Mouse (Mus musculus): ENCODE data around the gene Zic5. TPM values are rescaled to one million over a fixed set of nuclear protein-coding genes. Genes with fewer than 3 reads are reported as not detected.

Zic5 gene
- polyA plus RNA-seq, 1 experiment from 2014 or later = not detected

DNA sequence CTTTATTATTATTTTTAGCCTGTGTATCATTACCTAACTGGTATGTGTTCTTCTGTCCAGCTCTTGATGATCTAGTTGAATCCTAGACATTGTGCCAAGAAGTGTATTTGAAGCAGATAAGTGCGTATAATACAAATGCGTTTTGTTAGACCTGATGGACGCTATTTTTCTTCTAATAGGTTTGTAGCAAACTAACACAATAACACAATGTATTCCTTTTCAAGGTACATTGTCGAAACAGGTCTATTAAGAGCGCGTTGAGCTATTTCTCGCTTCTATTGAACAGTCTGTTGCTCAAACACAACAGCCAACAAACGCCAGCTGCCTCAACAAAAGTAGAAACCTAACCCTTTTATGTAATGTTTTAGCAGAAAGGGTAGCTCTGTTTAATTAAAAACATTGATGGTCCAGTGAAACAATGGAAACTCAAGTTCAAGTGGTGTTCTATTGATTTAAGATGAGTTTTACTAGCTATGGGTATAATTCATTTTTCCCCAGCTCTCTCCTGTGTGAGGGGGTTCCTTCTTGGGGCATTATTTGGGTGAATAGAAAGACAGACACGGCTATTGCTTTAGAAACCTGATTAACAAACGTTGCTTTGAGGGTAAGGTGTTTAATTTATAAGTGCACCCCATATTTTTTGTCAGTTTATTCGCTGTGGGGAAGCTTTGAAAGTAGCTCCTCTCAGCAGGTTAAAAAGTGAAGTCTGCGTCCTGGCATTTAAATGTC is 24.4 kb upstream of the Zic5 start:
- Histone ChIP-seq H3K27me3 (replicated peaks; ENCODE audit: control insufficient read depth, insufficient read depth, low read length) (peaks cover 84% of the 10 kb centered on the region), H3K9ac (ENCODE audit: low read length) (no peak overlapping the region), H3K36me3 (ENCODE audit: control insufficient read depth, insufficient read depth, low read length) (no peaks in the 10 kb centered on the region), H3K9me3 (ENCODE audit: control insufficient read depth, low read length) (no peaks in the 10 kb centered on the region), H3K4me2 (ENCODE audit: low read length) (no peak overlapping the region), H3K4me1 (replicated peaks; ENCODE audit: control insufficient read depth, insufficient read depth, low read length) (peaks cover 5% of the 10 kb centered on the region; the same call in 1 of the 2 replicates), H3K27ac (ENCODE audit: low read depth) (no peak overlapping the region), H3K4me3 (ENCODE audit: low read depth, low read length) (no peak overlapping the region)
- 6% methylated on average over 12 of the region's 12 CpGs for WGBS
- DNase-seq (ENCODE audit: low spot score) = no peak
- ATAC-seq (replicated peaks; ENCODE audit: low FRiP score, low TSS enrichment, low read depth) = no peak

GRCm38 (mm10) chr14:122489041-122489440 is 23.6 kb upstream of the Zic5 start:
- ATAC-seq (replicated peaks; ENCODE audit: low FRiP score, low TSS enrichment, low read depth) = no peak

GRCm38 (mm10) chr14:122487366-122487765 is 21.9 kb upstream of the Zic5 start:
- no peak for ATAC-seq (replicated peaks; ENCODE audit: low FRiP score, low TSS enrichment, low read depth)
- peaks cover 5% of the 10 kb centered on the region; the same call in 1 of the 2 replicates for H3K4me1 ChIP-seq (replicated peaks; ENCODE audit: control insufficient read depth, insufficient read depth, low read length)
- WGBS = 6% methylated on average over 5 of the region's 5 CpGs

More at GRCm38 (mm10) chr14:122489041-122489440, 23.6 kb upstream of the Zic5 start:
- H3K27me3 ChIP-seq (replicated peaks; ENCODE audit: control insufficient read depth, insufficient read depth, low read length) = peaks cover 93% of the 10 kb centered on the region
- no peak overlapping the region for H3K4me3 ChIP-seq (ENCODE audit: low read depth, low read length)
- DNase-seq (ENCODE audit: low spot score) = peak; percentile 53
- no peak overlapping the region for H3K27ac ChIP-seq (ENCODE audit: low read depth)
- no peaks in the 10 kb centered on the region for H3K36me3 ChIP-seq (ENCODE audit: control insufficient read depth, insufficient read depth, low read length)
- under 1% methylated on average over 5 of the region's 5 CpGs for WGBS
- no peak overlapping the region for H3K4me2 ChIP-seq (ENCODE audit: low read length)
- no peaks in the 10 kb centered on the region for H3K9me3 ChIP-seq (ENCODE audit: control insufficient read depth, low read length)
- peaks cover 5% of the 10 kb centered on the region; the same call in 1 of the 2 replicates for H3K4me1 ChIP-seq (replicated peaks; ENCODE audit: control insufficient read depth, insufficient read depth, low read length)
- no peak overlapping the region for H3K9ac ChIP-seq (ENCODE audit: low read length)

GRCm38 (mm10) chr14:122486611-122487010 is 21.1 kb upstream of the Zic5 start:
- H3K4me1 ChIP-seq (replicated peaks; ENCODE audit: control insufficient read depth, insufficient read depth, low read length) = peaks cover 5% of the 10 kb centered on the region; the same call in 1 of the 2 replicates
- H3K27me3 ChIP-seq (replicated peaks; ENCODE audit: control insufficient read depth, insufficient read depth, low read length) = peaks cover 98% of the 10 kb centered on the region
- H3K9me3 ChIP-seq (ENCODE audit: control insufficient read depth, low read length) = no peaks in the 10 kb centered on the region
- H3K36me3 ChIP-seq (ENCODE audit: control insufficient read depth, insufficient read depth, low read length) = no peaks in the 10 kb centered on the region
- DNase-seq (ENCODE audit: low spot score) = no peak
- no peak overlapping the region for H3K4me3 ChIP-seq (ENCODE audit: low read depth, low read length)
- WGBS = 17% methylated on average over 1 of the region's 1 CpGs
- ATAC-seq (replicated peaks; ENCODE audit: low FRiP score, low TSS enrichment, low read depth) = no peak
- no peak overlapping the region for H3K4me2 ChIP-seq (ENCODE audit: low read length)
- H3K27ac ChIP-seq (ENCODE audit: low read depth) = no peak overlapping the region
- no peak overlapping the region for H3K9ac ChIP-seq (ENCODE audit: low read length)

More at GRCm38 (mm10) chr14:122487366-122487765, 21.9 kb upstream of the Zic5 start:
- Histone ChIP-seq H3K27ac (ENCODE audit: low read depth) (no peak overlapping the region), H3K9me3 (ENCODE audit: control insufficient read depth, low read length) (no peaks in the 10 kb centered on the region), H3K4me2 (ENCODE audit: low read length) (no peak overlapping the region), H3K4me3 (ENCODE audit: low read depth, low read length) (no peak overlapping the region), H3K9ac (ENCODE audit: low read length) (no peak overlapping the region), H3K36me3 (ENCODE audit: control insufficient read depth, insufficient read depth, low read length) (no peaks in the 10 kb centered on the region), H3K27me3 (replicated peaks; ENCODE audit: control insufficient read depth, insufficient read depth, low read length) (peaks cover 93% of the 10 kb centered on the region)
- DNase-seq (ENCODE audit: low spot score) = peak; percentile 65

DNA sequence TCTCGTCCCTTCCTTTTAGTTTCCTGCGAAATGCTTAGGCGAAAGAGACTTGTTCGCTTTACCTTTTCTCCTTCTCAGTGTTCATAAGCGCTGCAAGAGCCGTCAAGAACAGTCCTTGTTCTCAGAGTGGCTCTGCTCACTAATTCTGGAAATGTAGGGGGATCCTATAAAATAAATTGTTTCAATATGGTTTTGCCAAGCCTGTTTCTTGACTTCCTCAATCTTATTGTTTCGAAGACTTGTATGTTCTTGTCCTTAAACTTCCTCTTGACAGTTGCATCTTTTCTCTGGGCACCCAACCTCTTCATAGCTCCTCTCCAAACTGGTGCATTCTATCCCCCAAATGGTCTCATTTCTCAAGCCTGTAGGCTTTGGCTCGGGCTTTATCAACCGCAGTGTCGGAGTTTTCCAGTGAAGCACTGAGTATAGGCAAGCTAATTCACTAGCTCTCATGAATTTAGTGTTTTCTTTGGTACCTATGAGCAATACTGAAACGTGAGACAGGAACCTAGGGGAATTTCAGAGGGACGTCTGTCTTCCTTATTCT is 20.2 kb upstream of the Zic5 start:
- Histone ChIP-seq H3K27ac (ENCODE audit: low read depth) (no peak overlapping the region), H3K4me1 (replicated peaks; ENCODE audit: control insufficient read depth, insufficient read depth, low read length) (peaks cover 3% of the 10 kb centered on the region; the same call in 1 of the 2 replicates), H3K36me3 (ENCODE audit: control insufficient read depth, insufficient read depth, low read length) (no peaks in the 10 kb centered on the region), H3K4me2 (ENCODE audit: low read length) (no peak overlapping the region), H3K4me3 (ENCODE audit: low read depth, low read length) (no peak overlapping the region), H3K27me3 (replicated peaks; ENCODE audit: control insufficient read depth, insufficient read depth, low read length) (peaks cover 98% of the 10 kb centered on the region), H3K9me3 (ENCODE audit: control insufficient read depth, low read length) (no peaks in the 10 kb centered on the region), H3K9ac (ENCODE audit: low read length) (no peak overlapping the region)
- DNase-seq (ENCODE audit: low spot score) = no peak
- ATAC-seq (replicated peaks; ENCODE audit: low FRiP score, low TSS enrichment, low read depth) = no peak
- WGBS = 3% methylated on average over 12 of the region's 12 CpGs

DNA sequence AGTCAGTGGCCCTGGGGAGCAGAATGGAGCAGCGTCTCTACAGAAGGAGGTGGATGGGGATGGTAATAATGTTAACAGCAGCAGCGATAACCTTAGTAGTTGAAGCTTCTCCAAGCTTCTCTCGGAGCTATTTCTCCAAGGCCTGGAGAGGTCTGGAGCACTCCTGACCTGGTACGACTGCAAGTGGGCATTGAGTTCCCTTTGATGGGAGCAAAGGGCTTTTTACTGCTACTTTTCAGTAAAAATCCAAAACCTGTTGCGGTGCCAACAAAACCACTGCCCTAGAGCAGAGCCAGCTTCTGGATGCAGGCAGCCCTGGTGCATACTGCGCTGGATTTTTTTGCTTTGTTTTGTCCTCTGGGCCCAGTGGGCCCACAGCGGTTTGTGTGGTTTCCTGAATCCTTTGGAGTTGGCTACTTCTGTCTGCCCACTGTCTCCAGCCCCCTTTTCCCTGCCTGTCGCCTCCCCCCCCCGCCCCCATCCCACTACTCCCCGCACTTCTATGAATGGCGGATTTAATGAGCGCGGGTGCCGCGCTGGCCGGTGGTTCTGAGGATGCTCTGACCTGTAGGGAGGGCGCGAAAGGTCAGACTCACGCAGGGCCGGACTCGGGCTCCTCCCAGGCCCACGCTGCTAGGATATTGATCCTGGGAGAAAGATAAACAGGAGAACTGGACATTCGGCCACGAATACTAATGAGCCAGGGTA is 19.5 kb upstream of the Zic5 start:
- no peak for ATAC-seq (replicated peaks; ENCODE audit: low FRiP score, low TSS enrichment, low read depth)
- peaks cover 98% of the 10 kb centered on the region for H3K27me3 ChIP-seq (replicated peaks; ENCODE audit: control insufficient read depth, insufficient read depth, low read length)
- no peak overlapping the region for H3K27ac ChIP-seq (ENCODE audit: low read depth)
- no peak overlapping the region for H3K9ac ChIP-seq (ENCODE audit: low read length)
- DNase-seq (ENCODE audit: low spot score) = peak; percentile 56
- H3K4me3 ChIP-seq (ENCODE audit: low read depth, low read length) = no peak overlapping the region
- 1% methylated on average over 24 of the region's 24 CpGs for WGBS
- H3K4me1 ChIP-seq (replicated peaks; ENCODE audit: control insufficient read depth, insufficient read depth, low read length) = no peaks in the 10 kb centered on the region
- no peaks in the 10 kb centered on the region for H3K9me3 ChIP-seq (ENCODE audit: control insufficient read depth, low read length)
- H3K36me3 ChIP-seq (ENCODE audit: control insufficient read depth, insufficient read depth, low read length) = no peaks in the 10 kb centered on the region
- H3K4me2 ChIP-seq (ENCODE audit: low read length) = no peak overlapping the region

DNA sequence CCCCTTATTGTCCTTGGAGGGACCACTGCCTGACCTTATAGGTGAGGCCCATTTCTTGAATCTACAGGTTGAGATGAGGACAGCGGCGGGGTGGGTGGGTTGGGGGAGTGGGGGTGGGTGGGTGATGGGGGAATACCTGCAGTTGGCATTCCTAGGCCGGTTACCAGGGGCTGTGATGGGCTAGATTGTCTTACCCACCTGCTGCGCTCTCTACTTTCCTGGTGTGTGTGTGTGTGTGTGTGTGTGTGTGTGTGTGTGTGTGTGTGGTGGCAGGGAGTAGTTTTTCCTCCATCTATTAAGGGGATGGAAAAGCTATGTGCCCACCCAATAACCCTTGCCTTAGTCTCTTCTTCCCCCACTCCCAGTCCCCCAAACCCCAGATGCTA is 19.0 kb upstream of the Zic5 start:
- 7% methylated on average over 4 of the region's 4 CpGs for WGBS
- ATAC-seq (replicated peaks; ENCODE audit: low FRiP score, low TSS enrichment, low read depth) = no peak
- Histone ChIP-seq H3K4me1 (replicated peaks; ENCODE audit: control insufficient read depth, insufficient read depth, low read length) (no peaks in the 10 kb centered on the region), H3K9ac (ENCODE audit: low read length) (no peak overlapping the region), H3K4me2 (ENCODE audit: low read length) (no peak overlapping the region), H3K27ac (ENCODE audit: low read depth) (no peak overlapping the region), H3K27me3 (replicated peaks; ENCODE audit: control insufficient read depth, insufficient read depth, low read length) (peaks cover 98% of the 10 kb centered on the region), H3K9me3 (ENCODE audit: control insufficient read depth, low read length) (no peaks in the 10 kb centered on the region), H3K4me3 (ENCODE audit: low read depth, low read length) (no peak overlapping the region), H3K36me3 (ENCODE audit: control insufficient read depth, insufficient read depth, low read length) (no peaks in the 10 kb centered on the region)
- no peak for DNase-seq (ENCODE audit: low spot score)

- Histone ChIP-seq H3K4me1 (replicated peaks; ENCODE audit: control insufficient read depth, insufficient read depth, low read length) (no peaks in the 10 kb centered on the region), H3K4me3 (ENCODE audit: low read depth, low read length) (no peak overlapping the region), H3K9ac (ENCODE audit: low read length) (no peak overlapping the region), H3K27me3 (replicated peaks; ENCODE audit: control insufficient read depth, insufficient read depth, low read length) (peaks cover 99% of the 10 kb centered on the region), H3K9me3 (ENCODE audit: control insufficient read depth, low read length) (no peaks in the 10 kb centered on the region), H3K36me3 (ENCODE audit: control insufficient read depth, insufficient read depth, low read length) (no peaks in the 10 kb centered on the region), H3K4me2 (ENCODE audit: low read length) (no peak overlapping the region), H3K27ac (ENCODE audit: low read depth) (no peak overlapping the region)
- ATAC-seq (replicated peaks; ENCODE audit: low FRiP score, low TSS enrichment, low read depth) (no peak), DNase-seq (ENCODE audit: low spot score) (no peak)
- 2% methylated on average over 18 of the region's 18 CpGs for WGBS
These were observed 18.3 kb upstream of the Zic5 start for GRCm38 (mm10) chr14:122483556-122484421.

All from intestine, embryonic 14.5 days (tissue).